Comparison of ENCODE assay signal across 8 mouse cellular contexts in the genomic region with DNA sequence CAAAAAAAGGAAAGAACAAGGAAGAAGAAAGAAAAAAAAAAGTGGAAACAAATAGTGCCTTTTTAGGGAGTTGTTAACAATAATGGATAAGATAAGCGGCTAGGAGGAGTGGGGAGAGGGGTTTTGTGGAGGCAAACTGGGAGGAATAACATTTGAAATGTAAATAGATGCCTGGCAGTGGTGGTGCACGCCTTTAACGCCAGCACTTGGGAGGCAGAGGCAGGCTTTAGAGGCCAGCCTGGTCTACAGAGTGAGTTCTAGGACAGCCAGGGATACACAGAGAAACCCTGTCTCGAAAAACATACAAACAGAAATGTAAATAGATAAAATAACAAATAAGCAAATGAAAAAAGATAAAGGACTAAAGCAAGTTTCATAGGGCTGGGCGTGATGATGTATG. TPM values are rescaled to one million over a fixed set of nuclear protein-coding genes. Genes with fewer than 3 reads are reported as not detected.
DNase-seq lines count a peak whose midpoint lies in the region; ATAC-seq and TF ChIP-seq lines count a peak whose summit lies in the region.

No protein-coding gene starts in this region.

- no peak overlapping the region for H3K27ac ChIP-seq in heart, embryonic 12.5 days (ENCODE audit: poor library complexity, severe bottlenecking)
- H3K27ac ChIP-seq in heart, embryonic 16.5 days (ENCODE audit: low read length), result peak overlapping the region; percentile 52; the same call in 1 of the 2 replicates
- H3K27ac ChIP-seq in midbrain, embryonic 10.5 days (replicated peaks), result peak overlapping the region; percentile 81

- H3K9ac ChIP-seq in heart, embryonic 12.5 days, result no peak overlapping the region
- no peak overlapping the region; the same call in 1 of the 2 replicates for H3K9ac ChIP-seq in heart, embryonic 16.5 days (ENCODE audit: low read length)

- H3K4me3 ChIP-seq in heart, embryonic 12.5 days, result 0 out of 2 replicates have a peak overlapping the region, but pooled peaks have one; percentile 92
- H3K4me3 ChIP-seq in G1E (ENCODE audit: low read depth, low read length), result peak overlapping the region; percentile 28; the same call in 1 of the 2 replicates
- peak overlapping the region; percentile 20 for H3K4me3 ChIP-seq in heart, embryonic 16.5 days (ENCODE audit: low read length)
- H3K4me3 ChIP-seq in midbrain, embryonic 10.5 days, result peak overlapping the region; percentile 70

- H3K4me1 ChIP-seq in heart, embryonic 12.5 days (replicated peaks), result peaks cover 14% of the 10 kb centered on the region
- peaks cover 56% of the 10 kb centered on the region for H3K4me1 ChIP-seq in G1E (ENCODE audit: insufficient read depth, low read depth, low read length)
- peaks cover 12% of the 10 kb centered on the region for H3K4me1 ChIP-seq in heart, embryonic 16.5 days (ENCODE audit: control insufficient read depth, insufficient read depth, low read length)
- peaks cover 31% of the 10 kb centered on the region for H3K4me1 ChIP-seq in midbrain, embryonic 10.5 days

- no peak for DNase-seq in heart, adult 8-10 months (ENCODE audit: low spot score)
- no peak for DNase-seq in G1E (ENCODE audit: low spot score)
- DNase-seq in midbrain, embryonic 10.5 days (ENCODE audit: low spot score), result no peak
- DNase-seq in left cerebral cortex, postnatal 4 days, result no peak
- no peak for DNase-seq in urinary bladder, adult 18-20 months (ENCODE audit: low spot score in 2 of 2)
- DNase-seq in retina, embryonic 14.5 days (ENCODE audit: low spot score), result no peak

- H3K27me3 ChIP-seq in heart, embryonic 12.5 days (replicated peaks), result no peaks in the 10 kb centered on the region
- H3K27me3 ChIP-seq in G1E (ENCODE audit: insufficient read depth, low read length), result no peaks in the 10 kb centered on the region
- H3K27me3 ChIP-seq in heart, embryonic 16.5 days (ENCODE audit: control insufficient read depth, insufficient read depth, low read length), result no peaks in the 10 kb centered on the region
- no peaks in the 10 kb centered on the region for H3K27me3 ChIP-seq in midbrain, embryonic 10.5 days (ENCODE audit: low read depth, poor library complexity, severe bottlenecking)

- 27% methylated on average over 5 of the region's 5 CpGs for WGBS in heart, embryonic 12.5 days
- WGBS in heart, embryonic 16.5 days, result 34% methylated on average over 5 of the region's 5 CpGs
- 42% methylated on average over 5 of the region's 5 CpGs for WGBS in midbrain, embryonic 10.5 days

- TF ChIP-seq CTCF in G1E (IDR thresholded peaks at IDR 0.05; ENCODE audit: low read depth, low read length), result no peak

- H3K36me3 ChIP-seq in heart, embryonic 12.5 days, result peaks cover 19% of the 10 kb centered on the region
- H3K36me3 ChIP-seq in G1E (replicated peaks), result peaks cover 27% of the 10 kb centered on the region
- H3K36me3 ChIP-seq in heart, embryonic 16.5 days (ENCODE audit: control insufficient read depth, insufficient read depth), result peaks cover 10% of the 10 kb centered on the region
- H3K36me3 ChIP-seq in midbrain, embryonic 10.5 days, result peaks cover 15% of the 10 kb centered on the region

- no peaks in the 10 kb centered on the region for H3K9me3 ChIP-seq in heart, embryonic 12.5 days (replicated peaks)
- H3K9me3 ChIP-seq in G1E (replicated peaks), result no peaks in the 10 kb centered on the region
- H3K9me3 ChIP-seq in heart, embryonic 16.5 days (replicated peaks; ENCODE audit: control insufficient read depth, low read length), result no peaks in the 10 kb centered on the region
- H3K9me3 ChIP-seq in midbrain, embryonic 10.5 days (replicated peaks), result no peaks in the 10 kb centered on the region

- ATAC-seq in heart, embryonic 12.5 days (ENCODE audit: insufficient number of reproducible peaks, low FRiP score), result no peak
- ATAC-seq in G1E (ENCODE audit: extremely low read depth, insufficient number of reproducible peaks, low FRiP score, poor library complexity, severe bottlenecking), result no peak
- no peak for ATAC-seq in heart, embryonic 16.5 days (replicated peaks; ENCODE audit: extremely low read depth, insufficient read depth, low FRiP score)

- intact Hi-C loops in left cerebral cortex, postnatal 4 days (cut with DNase I), result no loop called here

- H3K4me2 ChIP-seq in heart, embryonic 12.5 days, result peak overlapping the region; percentile 95; the same call in 1 of the 2 replicates
- H3K4me2 ChIP-seq in heart, embryonic 16.5 days (ENCODE audit: low read depth, low read length), result peak overlapping the region; percentile 53

RNA-seq across cellular contexts. Expression of a gene that starts 0.7 kb away (rescaled TPM):
- 10.9 and 13.0 TPM in 2 replicates for polyA plus RNA-seq in heart, embryonic 12.5 days (2016; fragmentation: Nextera tagmentation; extraction: Ambion mirVana)
- total RNA-seq in heart, adult 8-10 months (2022), result 10 to 100 TPM; 22.3 to 28.0 (median 25.8) TPM
- total RNA-seq in G1E (2014; fragmentation: Nextera tagmentation), result 18.4 and 31.8 TPM in 2 replicates
- total RNA-seq in G1E (2017), result 7.0 and 9.4 TPM in 2 replicates
- polyA plus RNA-seq in G1E (2012), result 44.4 and 45.0 TPM in 2 replicates
- polyA plus RNA-seq in heart, embryonic 16.5 days (2015; fragmentation: Nextera tagmentation; extraction: Ambion mirVana), result 8.0 and 8.9 TPM in 2 replicates
- 10.1 and 13.4 TPM in 2 replicates for polyA plus RNA-seq in midbrain, embryonic 10.5 days (2016; fragmentation: Nextera tagmentation; extraction: Ambion mirVana)
- 10 to 100 TPM; 29.3 to 29.7 TPM for total RNA-seq in left cerebral cortex, postnatal 4 days (2021)

RNA-seq across cellular contexts. Expression of a gene that starts 5.1 kb away (rescaled TPM):
- polyA plus RNA-seq in heart, embryonic 12.5 days (2016; fragmentation: Nextera tagmentation; extraction: Ambion mirVana), result 29.8 and 31.0 TPM in 2 replicates
- total RNA-seq in heart, adult 8-10 months (2022), result 10 to 100 TPM; 32.9 to 35.9 (median 34.4) TPM
- total RNA-seq in G1E (2014; fragmentation: Nextera tagmentation) (3.4 and 9.0 TPM in 2 replicates), G1E (2017) (5.6 and 6.0 TPM in 2 replicates)
- polyA plus RNA-seq in G1E (2012), result 7.1 and 8.9 TPM in 2 replicates
- 22.6 and 23.4 TPM in 2 replicates for polyA plus RNA-seq in heart, embryonic 16.5 days (2015; fragmentation: Nextera tagmentation; extraction: Ambion mirVana)
- 31.7 and 42.8 TPM in 2 replicates for polyA plus RNA-seq in midbrain, embryonic 10.5 days (2016; fragmentation: Nextera tagmentation; extraction: Ambion mirVana)
- total RNA-seq in left cerebral cortex, postnatal 4 days (2021), result 100 to 1,000 TPM; 189 to 193 TPM

RNA-seq across cellular contexts. Expression of a gene that starts 14.5 kb away (rescaled TPM):
- polyA plus RNA-seq in heart, embryonic 12.5 days (2016; fragmentation: Nextera tagmentation; extraction: Ambion mirVana), result 0.57 TPM in 1 of 2 replicates, not detected in the other
- not detected for total RNA-seq in heart, adult 8-10 months (2022)
- total RNA-seq in G1E (2014; fragmentation: Nextera tagmentation), result not detected in 2 replicates
- total RNA-seq in G1E (2017), result not detected in 2 replicates
- not detected in 2 replicates for polyA plus RNA-seq in G1E (2012)
- 0.25 TPM in 1 of 2 replicates, not detected in the other for polyA plus RNA-seq in heart, embryonic 16.5 days (2015; fragmentation: Nextera tagmentation; extraction: Ambion mirVana)
- not detected in 2 replicates for polyA plus RNA-seq in midbrain, embryonic 10.5 days (2016; fragmentation: Nextera tagmentation; extraction: Ambion mirVana)
- total RNA-seq in left cerebral cortex, postnatal 4 days (2021), result not detected

RNA-seq across cellular contexts. Expression of a gene that starts 35.8 kb away (rescaled TPM):
- polyA plus RNA-seq in heart, embryonic 12.5 days (2016; fragmentation: Nextera tagmentation; extraction: Ambion mirVana), result 87.0 and 88.7 TPM in 2 replicates
- 10 to 100 TPM; 88.7 to 99.1 (median 92.3) TPM for total RNA-seq in heart, adult 8-10 months (2022)
- total RNA-seq in G1E (2014; fragmentation: Nextera tagmentation), result 18.0 and 18.7 TPM in 2 replicates
- total RNA-seq in G1E (2017), result 22.0 and 23.3 TPM in 2 replicates
- 132 and 135 TPM in 2 replicates for polyA plus RNA-seq in G1E (2012)
- 63.7 and 73.2 TPM in 2 replicates for polyA plus RNA-seq in heart, embryonic 16.5 days (2015; fragmentation: Nextera tagmentation; extraction: Ambion mirVana)
- 81.6 and 93.5 TPM in 2 replicates for polyA plus RNA-seq in midbrain, embryonic 10.5 days (2016; fragmentation: Nextera tagmentation; extraction: Ambion mirVana)
- 10 to 100 TPM; 87.1 to 87.7 TPM for total RNA-seq in left cerebral cortex, postnatal 4 days (2021)

RNA-seq across cellular contexts. Expression of a gene that starts 56.5 kb away (rescaled TPM):
- not detected in 2 replicates for polyA plus RNA-seq in heart, embryonic 12.5 days (2016; fragmentation: Nextera tagmentation; extraction: Ambion mirVana)
- not detected for total RNA-seq in heart, adult 8-10 months (2022)
- not detected in 2 replicates for total RNA-seq in G1E (2014; fragmentation: Nextera tagmentation)
- total RNA-seq in G1E (2017), result 0.11 TPM in 1 of 2 replicates, not detected in the other
- polyA plus RNA-seq in G1E (2012), result not detected in 2 replicates
- polyA plus RNA-seq in heart, embryonic 16.5 days (2015; fragmentation: Nextera tagmentation; extraction: Ambion mirVana), result not detected in 2 replicates
- polyA plus RNA-seq in midbrain, embryonic 10.5 days (2016; fragmentation: Nextera tagmentation; extraction: Ambion mirVana), result not detected in 2 replicates
- total RNA-seq in left cerebral cortex, postnatal 4 days (2021), result not detected

Comparison
In these comparisons a context has a peak if more than half of its experiments do, and no peak if none do; other contexts are left out.
1. H3K4me3 ChIP-seq: peak in every context shown above with its lines; median percentile 92 in heart, embryonic 12.5 days; 70 in midbrain, embryonic 10.5 days; 28 in G1E; 20 in heart, embryonic 16.5 days.